Mouse (Mus musculus) cortical plate, adult 2 months (tissue): Measurements from ENCODE around the gene Lrrc9.

ENCODE experiments used
- CTCF ChIP-seq: fragments of 200-500 bp; IDR thresholded peaks from 2 replicates; pipeline ENCODE4 v1.5.1; 2011; ENCODE audit warnings: mild to moderate bottlenecking, control low read depth, low read length; ENCODE audit not compliant: insufficient read depth; ENCODE audit errors: extremely low read depth
- POLR2A ChIP-seq: fragments of 200-500 bp; IDR thresholded peaks from 2 replicates; pipeline ENCODE4 v1.6.1; 2011; ENCODE audit warnings: mild to moderate bottlenecking, low read length, control low read depth; ENCODE audit not compliant: insufficient read depth; ENCODE audit errors: extremely low read depth

DNA sequence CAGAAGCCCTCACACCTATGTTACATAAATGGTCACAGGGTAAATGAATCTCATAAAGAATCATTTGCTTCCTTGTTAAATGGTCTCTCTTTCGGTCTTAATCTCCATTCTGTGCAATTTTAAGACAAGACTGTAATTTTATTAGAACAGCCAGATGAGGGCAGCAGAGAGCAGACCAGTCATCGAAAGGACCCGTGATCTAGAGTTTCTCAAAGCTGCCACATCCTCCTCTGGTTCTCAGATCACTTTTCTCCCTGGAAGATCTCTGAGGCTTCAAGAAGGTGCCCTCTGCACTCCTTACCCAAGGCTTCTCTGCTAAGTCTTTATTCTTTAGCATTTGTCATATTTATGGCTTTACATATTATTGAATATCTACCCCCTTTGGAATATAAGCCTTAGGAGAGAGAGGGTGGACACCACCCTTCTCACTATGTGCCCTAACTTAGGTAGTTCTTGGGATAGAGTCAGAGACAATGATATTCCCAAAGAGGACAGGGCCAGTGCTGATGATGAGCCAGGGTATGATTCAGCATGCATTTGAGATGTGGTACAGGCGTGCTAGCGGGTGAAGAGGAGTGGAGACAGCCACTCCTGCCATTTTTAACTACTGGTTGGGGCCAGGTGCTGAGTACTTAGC is 20.3 kb downstream of the Lrrc9 start:
- TF ChIP-seq CTCF (peak; percentile 55), POLR2A (no peak)
